Mouse (Mus musculus) lung, postnatal 0 days (tissue): Measurements from ENCODE around the gene Cmtm4.

Experiments
- CTCF ChIP-seq: IDR thresholded peaks from 2 replicates; pipeline ENCODE4 v1.5.1; 2016; ENCODE audit warnings: antibody characterized with exemption, mild to moderate bottlenecking
- EP300 ChIP-seq: IDR thresholded peaks from 2 replicates; pipeline ENCODE4 v1.6.1; 2016; ENCODE audit warnings: antibody characterized with exemption, mild to moderate bottlenecking, control low read depth

GRCm38 (mm10) chr8:104410628-104411273 is 15.1 kb upstream of the Cmtm4 start:
- TF ChIP-seq CTCF = no peak
- no peak for TF ChIP-seq EP300
